Mouse (Mus musculus): ENCODE measurements around the gene Prcc.
"Not testable (repeated sequence)": the region's sequence is repeated elsewhere in the genome, so short reads cannot be mapped to it uniquely, and the experiment has no call there.

Prcc gene

GRCm38 (mm10) chr3:87905880-87906485 is 20.6 kb upstream of the Prcc start, which contains the start of gene Hdgf:
TSS of gene Hdgf (plus strand) at chr3:87906321.
- peak; percentile 91 for DNase-seq

DNA sequence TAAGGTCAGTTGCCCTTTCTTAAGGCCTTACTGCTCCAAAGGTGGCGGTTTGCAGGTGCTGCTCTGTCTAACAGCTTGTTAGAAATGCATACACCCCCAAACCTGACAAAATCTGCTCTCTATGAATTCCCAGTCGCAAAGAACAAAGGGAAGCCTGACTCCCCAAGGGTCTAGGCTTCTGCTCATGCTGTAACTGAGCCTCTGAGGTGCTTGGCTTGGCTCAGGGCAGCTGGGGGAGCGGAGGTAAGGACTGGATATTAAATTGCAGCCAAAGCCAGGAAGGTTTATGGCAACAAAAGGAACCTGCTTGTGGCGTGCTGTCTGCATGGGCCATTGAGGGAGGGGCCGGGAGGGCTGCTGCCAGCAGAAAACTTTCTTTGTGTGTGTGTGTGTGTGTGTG is 18.4 kb upstream of the Prcc start:
- no peak for DNase-seq

- DNase-seq, result not testable (repeated sequence)
These were observed 16.6 kb upstream of the Prcc start for GRCm38 (mm10) chr3:87901959-87902358.

DNA sequence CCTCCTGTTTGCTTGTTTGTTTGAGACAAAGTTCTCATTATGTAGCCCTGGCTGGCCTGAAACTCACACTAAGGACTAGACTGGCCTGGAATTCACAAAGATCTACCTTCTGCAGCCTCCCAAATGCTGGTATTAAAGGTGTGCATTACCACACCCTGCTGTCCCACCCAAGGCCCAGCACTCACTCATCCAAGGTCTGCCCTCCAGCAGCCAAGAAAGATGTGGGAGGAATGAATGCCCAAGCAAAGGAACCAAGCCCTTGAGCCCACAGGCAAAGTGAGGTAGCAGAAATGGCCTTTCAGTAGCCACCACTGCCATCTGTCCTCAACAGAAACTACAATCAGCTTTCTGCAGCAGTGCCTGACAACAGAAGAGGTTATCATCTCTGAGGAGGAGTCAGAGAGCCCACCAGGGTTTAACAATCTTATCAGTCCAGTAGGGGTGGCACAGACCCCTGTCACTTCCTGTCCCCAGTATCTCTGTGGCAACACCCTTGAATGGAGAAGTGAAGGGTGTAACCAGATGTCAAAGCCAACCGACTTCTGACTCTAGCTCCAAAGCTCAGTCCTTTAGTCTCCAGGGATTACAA is 15.7 kb upstream of the Prcc start:
- no peak for DNase-seq

DNA sequence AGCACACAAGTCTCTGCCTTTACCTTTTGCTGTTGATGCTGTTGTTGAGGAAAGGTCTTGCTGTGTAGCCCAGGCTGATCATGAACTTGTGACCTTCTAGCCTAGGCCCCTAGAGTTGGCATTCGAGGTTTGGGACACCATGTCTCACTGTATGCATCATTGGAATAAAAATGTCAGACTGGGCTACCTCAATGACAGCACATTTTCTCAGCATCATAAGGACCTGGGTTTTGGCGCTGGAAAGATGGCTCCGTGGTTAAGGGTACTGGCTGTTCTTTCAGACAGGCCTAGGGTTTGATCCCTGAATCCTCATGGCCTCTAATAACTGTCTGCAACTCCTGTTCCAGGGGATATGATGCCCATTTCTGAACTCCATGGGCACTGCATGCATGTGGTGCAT is 14.4 kb upstream of the Prcc start:
- no peak for DNase-seq

DNA sequence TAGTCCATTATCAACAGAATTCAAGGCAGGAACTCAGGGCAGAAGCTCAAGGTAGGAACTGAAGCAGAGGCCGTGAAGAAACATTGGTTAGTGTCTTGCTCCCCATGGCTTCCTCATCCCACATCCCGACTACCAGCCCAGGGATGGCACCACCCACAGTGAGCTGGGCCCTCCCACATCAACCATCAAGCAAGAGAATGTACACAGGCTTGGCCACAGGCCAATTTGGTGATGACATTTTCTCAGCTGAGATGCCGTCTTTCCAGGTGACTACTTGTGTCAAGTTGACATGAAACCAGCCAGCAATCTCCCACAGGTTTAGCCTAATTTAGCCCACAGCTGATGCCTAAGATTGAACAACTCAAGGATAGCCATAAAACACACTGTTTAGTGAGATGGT is 13.9 kb upstream of the Prcc start:
- DNase-seq, result no peak

GRCm38 (mm10) chr3:87893367-87893905 is 8.0 kb upstream of the Prcc start:
- DNase-seq, result no peak

DNA sequence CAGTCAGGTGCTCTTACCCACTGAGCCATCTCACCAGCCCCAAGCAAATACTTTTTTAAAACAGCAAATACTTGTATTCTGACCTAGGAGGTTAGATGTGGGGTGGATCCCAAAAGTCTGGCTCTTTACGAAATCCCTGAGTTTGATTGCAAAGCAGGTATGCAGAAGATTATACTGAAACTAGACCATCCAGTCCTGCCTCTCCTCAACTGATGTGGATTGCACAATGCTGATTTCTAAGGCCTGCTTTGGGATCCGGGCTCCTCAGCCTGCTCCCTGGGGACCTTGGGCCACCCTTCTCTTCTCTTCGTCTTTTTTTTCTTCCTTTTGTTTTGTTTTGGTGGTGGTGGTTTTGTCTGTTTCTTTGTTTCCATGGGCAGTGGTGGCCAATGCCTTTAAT is 6.1 kb upstream of the Prcc start:
- DNase-seq, result no peak

- DNase-seq, result not testable (repeated sequence)
These were observed 2.0 kb upstream of the Prcc start for GRCm38 (mm10) chr3:87887400-87887799.

DNA sequence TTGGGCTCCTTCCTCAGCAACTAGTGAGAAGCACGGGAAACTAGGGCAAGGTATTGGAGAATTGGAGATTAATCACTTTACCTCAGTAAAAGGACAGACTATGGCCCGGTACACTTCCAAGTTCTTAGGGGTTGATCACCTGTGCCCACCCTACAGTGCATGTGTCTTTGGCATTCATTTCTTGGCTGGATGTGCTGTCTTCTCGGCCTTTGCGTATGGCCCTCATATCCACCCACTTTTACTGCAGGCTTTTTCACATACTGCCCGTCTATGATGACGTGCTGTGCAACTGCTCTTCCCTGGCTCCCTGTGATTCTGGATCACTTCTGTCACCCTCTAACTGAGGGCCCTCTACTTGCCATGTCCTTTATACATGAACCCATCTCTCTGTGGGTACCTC is 1.0 kb upstream of the Prcc start:
- DNase-seq, result no peak

GRCm38 (mm10) chr3:87886004-87886365 is 577 bp upstream of the Prcc start:
- peak in 1 of 2 experiments; percentile 32 for DNase-seq

GRCm38 (mm10) chr3:87884708-87885251 is 628 bp downstream of the Prcc start:
- peak; percentile 49 to 51 for DNase-seq

GRCm38 (mm10) chr3:87884291-87884690 is 1.1 kb downstream of the Prcc start:
- no peak for DNase-seq

GRCm38 (mm10) chr3:87877730-87878129 is 7.7 kb downstream of the Prcc start:
- DNase-seq, result no peak

- not testable (repeated sequence) for DNase-seq
These were observed 21.3 kb downstream of the Prcc start for GRCm38 (mm10) chr3:87864111-87864510.

DNA sequence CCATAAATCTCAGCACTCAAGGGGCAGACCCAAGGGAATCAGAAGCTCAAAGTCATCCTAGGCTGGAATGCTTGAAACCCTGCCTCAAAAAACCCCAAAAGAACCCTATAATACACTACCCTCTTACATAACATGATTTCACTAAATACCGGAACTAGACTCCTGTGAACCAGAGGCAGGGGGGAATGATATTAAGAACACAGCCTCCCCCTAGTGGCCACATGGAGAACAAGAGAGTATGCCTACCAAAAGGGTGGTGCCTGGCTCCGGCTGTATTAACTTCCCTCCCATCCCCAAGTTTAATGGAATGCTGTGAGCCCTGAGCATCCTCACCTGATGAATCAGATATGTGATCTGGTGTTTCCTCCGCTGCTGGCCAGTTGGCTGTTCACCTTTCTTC is 25.6 kb downstream of the Prcc start:
- peak in 1 of 2 experiments; percentile 40 for DNase-seq

- DNase-seq, result no peak
These were observed 27.7 kb downstream of the Prcc start for GRCm38 (mm10) chr3:87857666-87858065.

- no peak for DNase-seq
These were observed 29.5 kb downstream of the Prcc start for GRCm38 (mm10) chr3:87855936-87856335.

- no peak for DNase-seq
These were observed 30.4 kb downstream of the Prcc start for GRCm38 (mm10) chr3:87854795-87855568.

GRCm38 (mm10) chr3:87849117-87849516 is 36.3 kb downstream of the Prcc start:
- DNase-seq, result no peak

GRCm38 (mm10) chr3:87847680-87848079 is 37.7 kb downstream of the Prcc start:
- peak; percentile 66 to 82 for DNase-seq

- peak; percentile 71 to 87 for DNase-seq
These were observed 38.7 kb downstream of the Prcc start, which contains the start of gene Sh2d2a for GRCm38 (mm10) chr3:87846650-87847110. TSS of gene Sh2d2a (plus strand) at chr3:87846755.

GRCm38 (mm10) chr3:87846186-87846585 is 39.2 kb downstream of the Prcc start:
- peak; percentile 21 to 33 for DNase-seq

Measured in thymus, adult 18-20 months (tissue).